Mouse (Mus musculus) kidney, postnatal 0 days (tissue): ENCODE measurements around the gene Zhx3. TPM values are rescaled to one million over a fixed set of nuclear protein-coding genes. Genes with fewer than 3 reads are reported as not detected.

Source experiments
- ATAC-seq: fragments of 200-750 bp; cut with Nextera tagmentation; replicated peaks from 2 replicates; pipeline ENCODE4 v1.8.0; 2017; ENCODE audit warnings: low read depth, moderate number of reproducible peaks, moderate TSS enrichment, moderate library complexity; ENCODE audit not compliant: low FRiP score
- DNase-seq: peaks from one replicate; pipeline ENCODE4 v3.0.0-alpha.2; 2016; ENCODE audit warnings: low spot score
- H3K27ac ChIP-seq: fragments of 300-500 bp; sonication (generic); 2 replicates; pipeline ENCODE4 v1.5.1; 2014; ENCODE audit warnings: mild to moderate bottlenecking
- H3K27me3 ChIP-seq: fragments of 300-500 bp; sonication (generic); 2 replicates; pipeline ENCODE4 v1.6.1; 2014; ENCODE audit warnings: low read length, mixed read lengths; ENCODE audit not compliant: insufficient read depth
- H3K36me3 ChIP-seq: fragments of 300-500 bp; sonication (generic); 2 replicates; pipeline ENCODE4 v1.6.1; 2014; ENCODE audit warnings: low read length, mixed read lengths; ENCODE audit not compliant: insufficient read depth
- H3K4me1 ChIP-seq: fragments of 300-500 bp; sonication (generic); replicated peaks from 2 replicates; pipeline ENCODE4 v1.6.1; 2014; ENCODE audit warnings: antibody characterized with exemption, low read length, mixed read lengths; ENCODE audit not compliant: insufficient read depth
- H3K4me2 ChIP-seq: fragments of 300-500 bp; sonication (generic); 2 replicates; pipeline ENCODE4 v1.6.1; 2014; ENCODE audit warnings: mild to moderate bottlenecking, low read length, moderate library complexity, mixed read lengths
- H3K4me3 ChIP-seq: fragments of 300-500 bp; sonication (generic); replicated peaks from 2 replicates; pipeline ENCODE4 v1.5.1; 2014; ENCODE audit warnings: low read depth, low read length
- H3K9ac ChIP-seq: fragments of 300-500 bp; sonication (generic); 2 replicates; pipeline ENCODE4 v1.6.1; 2014; ENCODE audit warnings: low read depth, low read length
- H3K9me3 ChIP-seq: fragments of 300-500 bp; sonication (generic); replicated peaks from 2 replicates; pipeline ENCODE4 v1.6.1; 2016; ENCODE audit warnings: low read length, inconsistent platforms, mixed read lengths
- CTCF ChIP-seq: IDR thresholded peaks from 2 replicates; pipeline ENCODE4 v1.5.1; 2016; ENCODE audit warnings: antibody characterized with exemption, low read depth, mild to moderate bottlenecking, moderate library complexity
- WGBS: fragments of 180-500 bp; shearing (Covaris S2); extraction: QIAGEN DNeasy Blood & Tissue Kit; methylation state at CpG from one replicate; pipeline ENCODE4 v1.1.7; 2014; 5-methylcytosine and 5-hydroxymethylcytosine counted together
- polyA plus RNA-seq: library from polyadenylated mRNA; unstranded; fragments of >200 nt; fragmentation: Nextera tagmentation; extraction: Ambion mirVana; gene quantifications from 2 replicates; pipeline ENCODE4 v1.2.1, GENCODE M21; 2015

The Zhx3 gene
- polyA plus RNA-seq, 1 experiment from 2014 or later = 12.6 TPM

- 88% methylated on average over 10 of the region's 10 CpGs for whole genome bisulfite sequencing
- no peak for DNase-seq
- no peaks in the 10 kb centered on the region for H3K4me1 ChIP-seq
Measured at GRCm38 (mm10) chr2:160747075-160747474, 125.7 kb downstream of the Zhx3 start.

GRCm38 (mm10) chr2:160746637-160747036 is 126.2 kb downstream of the Zhx3 start:
- DNase-seq (no peak), ATAC-seq (no peak)
- Histone ChIP-seq H3K4me2 (no peak overlapping the region), H3K4me3 (no peak overlapping the region), H3K4me1 (no peaks in the 10 kb centered on the region), H3K27me3 (no peaks in the 10 kb centered on the region), H3K27ac (peak overlapping the region; percentile 31; the same call in 1 of the 2 replicates), H3K9me3 (no peaks in the 10 kb centered on the region), H3K9ac (no peak overlapping the region), H3K36me3 (peaks cover 37% of the 10 kb centered on the region)
- 94% methylated on average over 5 of the region's 5 CpGs for WGBS
- no peak for TF ChIP-seq CTCF

More at GRCm38 (mm10) chr2:160747075-160747474, 125.7 kb downstream of the Zhx3 start:
- no peak overlapping the region for H3K4me3 ChIP-seq
- H3K9ac ChIP-seq = no peak overlapping the region
- no peaks in the 10 kb centered on the region for H3K9me3 ChIP-seq
- peaks cover 41% of the 10 kb centered on the region for H3K36me3 ChIP-seq
- 0 out of 2 replicates have a peak overlapping the region, but pooled peaks have one; percentile 31 for H3K27ac ChIP-seq
- no peak for TF ChIP-seq CTCF
- H3K4me2 ChIP-seq = no peak overlapping the region
- no peak for ATAC-seq
- H3K27me3 ChIP-seq = no peaks in the 10 kb centered on the region

GRCm38 (mm10) chr2:160745497-160745896 is 127.3 kb downstream of the Zhx3 start:
- Histone ChIP-seq H3K36me3 (peaks cover 30% of the 10 kb centered on the region), H3K9me3 (no peaks in the 10 kb centered on the region)

GRCm38 (mm10) chr2:160744823-160745210 is 128.0 kb downstream of the Zhx3 start:
- DNase-seq (no peak), ATAC-seq (no peak)
- no peak for TF ChIP-seq CTCF
- H3K4me3 ChIP-seq = no peak overlapping the region
- peaks cover 12% of the 10 kb centered on the region; the same call in 1 of the 2 replicates for H3K4me1 ChIP-seq
- H3K9me3 ChIP-seq = no peaks in the 10 kb centered on the region
- H3K9ac ChIP-seq = no peak overlapping the region
- H3K4me2 ChIP-seq = no peak overlapping the region
- H3K36me3 ChIP-seq = peaks cover 24% of the 10 kb centered on the region
- no peaks in the 10 kb centered on the region for H3K27me3 ChIP-seq
- 83% methylated on average over 5 of the region's 5 CpGs for WGBS
- 0 out of 2 replicates have a peak overlapping the region, but pooled peaks have one; percentile 38 for H3K27ac ChIP-seq

More at GRCm38 (mm10) chr2:160745497-160745896, 127.3 kb downstream of the Zhx3 start:
- TF ChIP-seq CTCF = no peak
- no peak overlapping the region for H3K9ac ChIP-seq
- no peaks in the 10 kb centered on the region for H3K27me3 ChIP-seq
- H3K4me3 ChIP-seq = no peak overlapping the region
- ATAC-seq = no peak
- peak overlapping the region; percentile 16; the same call in 1 of the 2 replicates for H3K27ac ChIP-seq
- peaks cover 7% of the 10 kb centered on the region; the same call in 1 of the 2 replicates for H3K4me1 ChIP-seq
- no peak for DNase-seq
- 89% methylated on average over 1 of the region's 1 CpGs for WGBS
- H3K4me2 ChIP-seq = no peak overlapping the region

- peak; percentile 53; the same call in 1 of the 2 replicates for ATAC-seq
- Histone ChIP-seq H3K36me3 (peaks cover 20% of the 10 kb centered on the region), H3K4me1 (peaks cover 18% of the 10 kb centered on the region)
Measured at GRCm38 (mm10) chr2:160744040-160744822, 128.6 kb downstream of the Zhx3 start.

GRCm38 (mm10) chr2:160742161-160742609 is 130.6 kb downstream of the Zhx3 start:
- no peak overlapping the region for H3K4me3 ChIP-seq
- no peak overlapping the region for H3K4me2 ChIP-seq
- ATAC-seq = no peak
- no peaks in the 10 kb centered on the region for H3K9me3 ChIP-seq
- H3K4me1 ChIP-seq = peaks cover 28% of the 10 kb centered on the region
- H3K36me3 ChIP-seq = peaks cover 5% of the 10 kb centered on the region; the same call in 1 of the 2 replicates
- WGBS = 55% methylated on average over 1 of the region's 1 CpGs
- no peak for DNase-seq
- no peaks in the 10 kb centered on the region for H3K27me3 ChIP-seq
- no peak overlapping the region for H3K9ac ChIP-seq
- no peak for TF ChIP-seq CTCF
- H3K27ac ChIP-seq = peak overlapping the region; percentile 43

More at GRCm38 (mm10) chr2:160744040-160744822, 128.6 kb downstream of the Zhx3 start:
- Histone ChIP-seq H3K27me3 (no peaks in the 10 kb centered on the region), H3K27ac (peak overlapping the region; percentile 54), H3K9me3 (no peaks in the 10 kb centered on the region), H3K4me2 (no peak overlapping the region), H3K9ac (no peak overlapping the region), H3K4me3 (no peak overlapping the region)
- DNase-seq = peak; percentile 83
- 68% methylated on average over 7 of the region's 7 CpGs for WGBS
- peak; percentile 75 for TF ChIP-seq CTCF
